Mouse (Mus musculus) CH12.LX (cell line): ENCODE measurements around the gene Cyp27a1. TPM values are rescaled to one million over a fixed set of nuclear protein-coding genes. Genes with fewer than 3 reads are reported as not detected.

ENCODE experiments used
- DNase-seq: peaks from one replicate; pipeline ENCODE4 v3.0.0-alpha.2; 2013; ENCODE audit errors: extremely low read depth
- H3K27ac ChIP-seq: 2 replicates; pipeline ENCODE4 v1.5.1; 2012; ENCODE audit warnings: low read depth, mild to moderate bottlenecking, control low read depth, moderate library complexity; ENCODE audit not compliant: insufficient read depth
- H3K27me3 ChIP-seq: replicated peaks from 2 replicates; pipeline ENCODE3; 2012; ENCODE audit warnings: inconsistent platforms
- H3K36me3 ChIP-seq, 2 experiments: replicated peaks in 1 of 2; 2 replicates each; pipeline versions ENCODE3 to v1.6.1; 2012; ENCODE audit warnings: inconsistent platforms in 1 of 2, low read length in 1 of 2, mild to moderate bottlenecking in 1 of 2, mixed read lengths in 1 of 2, moderate library complexity in 1 of 2; ENCODE audit not compliant: control insufficient read depth in 1 of 2, insufficient read depth in 1 of 2
- H3K4me1 ChIP-seq, 2 experiments: 2 replicates each; pipeline ENCODE4 v1.6.1; 2012; ENCODE audit warnings: inconsistent platforms in 1 of 2, moderate library complexity in 1 of 2; ENCODE audit not compliant: insufficient read depth in 2 of 2, control insufficient read depth in 1 of 2
- H3K4me2 ChIP-seq: 2 replicates; pipeline ENCODE4 v1.6.1; 2012; ENCODE audit warnings: low read depth, mild to moderate bottlenecking, control low read depth; ENCODE audit not compliant: poor library complexity, insufficient read depth, severe bottlenecking
- H3K4me3 ChIP-seq, 3 experiments: fragments of 150-350 bp in 1 of 3; sonication (generic) in 1 of 3; replicated peaks in 1 of 3; 2 replicates each; pipeline versions ENCODE3 to v1.5.1; 2011 to 2012; ENCODE audit warnings: low read depth in 2 of 3, low read length in 2 of 3, mild to moderate bottlenecking in 2 of 3, moderate library complexity in 2 of 3, control low read depth in 1 of 3, improper control_type of control experiment in 1 of 3, inconsistent platforms in 1 of 3, mixed read lengths in 1 of 3; ENCODE audit not compliant: poor library complexity in 1 of 3
- H3K79me2 ChIP-seq: replicated peaks from 2 replicates; pipeline ENCODE4 v1.6.1; 2012; ENCODE audit warnings: mild to moderate bottlenecking, moderate library complexity; ENCODE audit not compliant: control insufficient read depth, poor library complexity, insufficient read depth, severe bottlenecking; ENCODE audit errors: extremely low read depth
- H3K9ac ChIP-seq: 2 replicates; pipeline ENCODE4 v1.6.1; 2012; ENCODE audit warnings: low read depth, mild to moderate bottlenecking, control low read depth, moderate library complexity; ENCODE audit not compliant: insufficient read depth
- H3K9me3 ChIP-seq: replicated peaks from 2 replicates; pipeline ENCODE3; 2012; ENCODE audit warnings: low read length, inconsistent platforms, mixed read lengths
- CTCF ChIP-seq, 2 experiments: IDR thresholded peaks in 1 of 2; conservative IDR thresholded peaks in 1 of 2; 2 replicates each; pipeline ENCODE4 v1.5.1; 2011 to 2012; ENCODE audit warnings: low read depth in 2 of 2, low read length in 2 of 2, improper control_type of control experiment in 1 of 2, inconsistent platforms in 1 of 2, mild to moderate bottlenecking in 1 of 2, moderate library complexity in 1 of 2
- GABPA ChIP-seq: IDR thresholded peaks from 2 replicates; pipeline ENCODE4 v1.6.1; 2012; ENCODE audit warnings: low read depth, low read length, improper control_type of control experiment, inconsistent platforms; ENCODE audit not compliant: insufficient replicate concordance
- JUND ChIP-seq: conservative IDR thresholded peaks from 2 replicates; pipeline ENCODE4 v1.6.1; 2011; ENCODE audit warnings: low read depth, low read length, improper control_type of control experiment
- MAFK ChIP-seq: IDR thresholded peaks from 2 replicates; pipeline ENCODE4 v1.6.1; 2011; ENCODE audit warnings: low read length, improper control_type of control experiment; ENCODE audit not compliant: insufficient replicate concordance
- MEF2A ChIP-seq: IDR thresholded peaks from 2 replicates; pipeline ENCODE4 v1.6.1; 2014; ENCODE audit warnings: low read depth, mild to moderate bottlenecking, inconsistent platforms, low read length, improper control_type of control experiment, borderline replicate concordance
- MYC ChIP-seq: IDR thresholded peaks from 2 replicates; pipeline ENCODE4 v1.6.1; 2011; ENCODE audit warnings: low read depth, mild to moderate bottlenecking, improper control_type of control experiment, low read length
- NELFE ChIP-seq: IDR thresholded peaks from 2 replicates; pipeline ENCODE4 v1.6.1; 2011; ENCODE audit warnings: low read depth, low read length, improper control_type of control experiment
- POLR2AphosphoS2 ChIP-seq: IDR thresholded peaks from 2 replicates; pipeline ENCODE4 v1.6.1; 2011; ENCODE audit warnings: low read depth, low read length, improper control_type of control experiment
- RAD21 ChIP-seq: IDR thresholded peaks from 2 replicates; pipeline ENCODE4 v1.6.1; 2011; ENCODE audit warnings: low read depth, mild to moderate bottlenecking, low read length, improper control_type of control experiment, moderate library complexity
- RCOR1 ChIP-seq: conservative IDR thresholded peaks from 2 replicates; pipeline ENCODE4 v1.6.1; 2012; ENCODE audit warnings: low read depth, mild to moderate bottlenecking, inconsistent platforms, low read length, improper control_type of control experiment
- SIN3A ChIP-seq: IDR thresholded peaks from 2 replicates; pipeline ENCODE4 v1.6.1; 2012; ENCODE audit warnings: low read length, improper control_type of control experiment, inconsistent platforms
- SMC3 ChIP-seq: IDR thresholded peaks from 2 replicates; pipeline ENCODE4 v1.6.1; 2011; ENCODE audit warnings: low read depth, low read length, improper control_type of control experiment
- ZC3H11A ChIP-seq: IDR thresholded peaks from 2 replicates; pipeline ENCODE4 v1.6.1; 2012; ENCODE audit warnings: low read depth, mild to moderate bottlenecking, inconsistent platforms, low read length, improper control_type of control experiment
- ZKSCAN1 ChIP-seq: IDR thresholded peaks from 2 replicates; pipeline ENCODE4 v1.6.1; 2012; ENCODE audit warnings: low read depth, inconsistent platforms, low read length, improper control_type of control experiment, borderline replicate concordance
- dilution Hi-C: fragments of 300-500 bp; cut with MboI; formaldehyde crosslinking; loops from 2 replicates; pipeline ENCODE4 v1.14.3; 2020; ENCODE audit warnings: low sequenced_read_pairs; ENCODE audit not compliant: extremely low pct_unique_long_range_greater_than_20kb, extremely low pct_ligation_motif_present
- in situ Hi-C: fragments of 300-500 bp; cut with MboI; formaldehyde crosslinking; loops from 3 replicates; pipeline ENCODE4 v1.14.3; 2019; ENCODE audit warnings: low sequenced_read_pairs, low pct_ligation_motif_present, low pct_unique_long_range_greater_than_20kb, mixed read lengths
- polyA plus RNA-seq: library from polyadenylated mRNA; unstranded; fragments of >175 nt; gene quantifications from 2 replicates; pipeline ENCODE4 v1.2.1, GENCODE M21; 2012; ENCODE audit warnings: low read depth; ENCODE audit not compliant: insufficient read length
- total RNA-seq, 2 experiments: library from RNA; depleted of rRNA; stranded (reverse); fragments of 300-350 nt in 1 of 2; fragments of >200 nt in 1 of 2; gene quantifications; 2 replicates each; pipeline ENCODE4 v1.2.3; 2012 to 2014

The Cyp27a1 gene
- total and polyA plus RNA-seq, 3 experiments = not detected

GRCm38 (mm10) chr1:74783554-74783953, 70.2 kb downstream of the Cyp27a1 start:
- H3K9ac ChIP-seq = no peak overlapping the region
- H3K4me2 ChIP-seq = 0 out of 2 replicates have a peak overlapping the region, but pooled peaks have one; percentile 37
- TF ChIP-seq ZKSCAN1 (no peak), MEF2A (no peak), GABPA (no peak)
- no peak overlapping the region for H3K27ac ChIP-seq
- dilution Hi-C loops (no loop called here), in situ Hi-C loops (no loop called here)
- no peaks in the 10 kb centered on the region for H3K27me3 ChIP-seq
- H3K36me3 ChIP-seq = peaks cover 0 to 27% of the 10 kb centered on the region in 2 experiments
- H3K4me3 ChIP-seq = no peak overlapping the region
- H3K79me2 ChIP-seq = no peaks in the 10 kb centered on the region
- H3K9me3 ChIP-seq = peaks cover 12% of the 10 kb centered on the region
- DNase-seq = no peak
- peaks cover 5 to 32% of the 10 kb centered on the region in 2 experiments for H3K4me1 ChIP-seq

- in situ Hi-C loops (no loop called here), dilution Hi-C loops (no loop called here)
- peaks cover 12% of the 10 kb centered on the region for H3K9me3 ChIP-seq
- H3K9ac ChIP-seq = no peak overlapping the region
- H3K27me3 ChIP-seq = no peaks in the 10 kb centered on the region
- peak overlapping the region; percentile 37 for H3K4me2 ChIP-seq
- H3K79me2 ChIP-seq = no peaks in the 10 kb centered on the region
- H3K4me3 ChIP-seq = peak overlapping the region in 1 of 3 experiments; percentile 45
- TF ChIP-seq MYC (no peak), SMC3 (peak; percentile 21; the same call in 1 of the 2 replicates), GABPA (no peak), POLR2AphosphoS2 (no peak), MAFK (no peak), RCOR1 (no peak), ZC3H11A (no peak), CTCF (conservative IDR thresholded peaks at IDR 0.05 in 1 of 2, IDR thresholded peaks at IDR 0.05 in 1 of 2; ENCODE audit: low read depth in 2 of 2, low read length in 2 of 2) (peak in 1 of 2 experiments; percentile 54; a peak in 2 of 4 replicates), RAD21 (no peak), JUND (no peak), SIN3A (no peak), NELFE (no peak)
- DNase-seq = no peak
- H3K27ac ChIP-seq = no peak overlapping the region
- peaks cover 10 to 34% of the 10 kb centered on the region in 2 experiments for H3K4me1 ChIP-seq
- H3K36me3 ChIP-seq = peaks cover 0 to 27% of the 10 kb centered on the region in 2 experiments
Measured at GRCm38 (mm10) chr1:74784041-74784759, 70.8 kb downstream of the Cyp27a1 start.

Other genes with a start within 250 kb of the Cyp27a1 start
- gene Cnot9, start 207.5 kb upstream of the Cyp27a1 start, total RNA-seq (2012; rRNA removed) = 46.1 and 52.3 TPM in 2 replicates
- gene Cnot9, start 207.5 kb upstream of the Cyp27a1 start, total RNA-seq (2014; rRNA removed) = 80.8 and 84.5 TPM in 2 replicates
- gene Cnot9, start 207.5 kb upstream of the Cyp27a1 start, polyA plus RNA-seq = 58.5 and 70.5 TPM in 2 replicates
- gene Plcd4, start 170.7 kb upstream of the Cyp27a1 start, total RNA-seq (2012; rRNA removed) = 0.21 and 0.25 TPM in 2 replicates
- gene Plcd4, start 170.7 kb upstream of the Cyp27a1 start, total RNA-seq (2014; rRNA removed) = not detected in 2 replicates
- 0.97 and 1.1 TPM in 2 replicates for gene Plcd4, start 170.7 kb upstream of the Cyp27a1 start, polyA plus RNA-seq
- gene Usp37, start 169.3 kb upstream of the Cyp27a1 start, total RNA-seq (2012; rRNA removed) = 24.0 and 24.5 TPM in 2 replicates
- gene Usp37, start 169.3 kb upstream of the Cyp27a1 start, total RNA-seq (2014; rRNA removed) = 24.1 and 24.6 TPM in 2 replicates
- 12.9 and 13.8 TPM in 2 replicates for gene Usp37, start 169.3 kb upstream of the Cyp27a1 start, polyA plus RNA-seq
- gene Zfp142, start 125.3 kb upstream of the Cyp27a1 start, total RNA-seq (2012; rRNA removed) = 6.0 and 7.8 TPM in 2 replicates
- gene Zfp142, start 125.3 kb upstream of the Cyp27a1 start, total RNA-seq (2014; rRNA removed) = 2.5 and 2.8 TPM in 2 replicates
- gene Zfp142, start 125.3 kb upstream of the Cyp27a1 start, polyA plus RNA-seq = 14.1 and 15.1 TPM in 2 replicates
- 24.5 and 27.1 TPM in 2 replicates for gene Bcs1l, start 125.3 kb upstream of the Cyp27a1 start, total RNA-seq (2012; rRNA removed)
- gene Bcs1l, start 125.3 kb upstream of the Cyp27a1 start, total RNA-seq (2014; rRNA removed) = 16.7 and 18.6 TPM in 2 replicates
- gene Bcs1l, start 125.3 kb upstream of the Cyp27a1 start, polyA plus RNA-seq = 27.8 and 29.1 TPM in 2 replicates
- gene Rnf25, start 112.2 kb upstream of the Cyp27a1 start, total RNA-seq (2012; rRNA removed) = 32.1 and 32.9 TPM in 2 replicates
- gene Rnf25, start 112.2 kb upstream of the Cyp27a1 start, total RNA-seq (2014; rRNA removed) = 48.2 and 50.3 TPM in 2 replicates
- gene Rnf25, start 112.2 kb upstream of the Cyp27a1 start, polyA plus RNA-seq = 43.4 and 47.8 TPM in 2 replicates
- gene Stk36, start 112.1 kb upstream of the Cyp27a1 start, total RNA-seq (2012; rRNA removed) = 0.81 and 1.1 TPM in 2 replicates
- gene Stk36, start 112.1 kb upstream of the Cyp27a1 start, total RNA-seq (2014; rRNA removed) = 0.40 and 0.46 TPM in 2 replicates
- 1.8 and 2.4 TPM in 2 replicates for gene Stk36, start 112.1 kb upstream of the Cyp27a1 start, polyA plus RNA-seq
- gene Ttll4, start 51.8 kb upstream of the Cyp27a1 start, total RNA-seq (2012; rRNA removed) = 21.8 and 29.3 TPM in 2 replicates
- gene Ttll4, start 51.8 kb upstream of the Cyp27a1 start, total RNA-seq (2014; rRNA removed) = 23.6 and 24.9 TPM in 2 replicates
- gene Ttll4, start 51.8 kb upstream of the Cyp27a1 start, polyA plus RNA-seq = 72.0 and 85.8 TPM in 2 replicates
- 0.08 and 0.13 TPM in 2 replicates for gene Prkag3, start 35.6 kb downstream of the Cyp27a1 start, total RNA-seq (2012; rRNA removed)
- gene Prkag3, start 35.6 kb downstream of the Cyp27a1 start, total RNA-seq (2014; rRNA removed) = 0.09 TPM in 1 of 2 replicates, not detected in the other
- gene Prkag3, start 35.6 kb downstream of the Cyp27a1 start, polyA plus RNA-seq = 0.12 TPM in 1 of 2 replicates, not detected in the other
- 3.4 and 3.5 TPM in 2 replicates for gene Wnt6, start 58.3 kb downstream of the Cyp27a1 start, total RNA-seq (2012; rRNA removed)
- gene Wnt6, start 58.3 kb downstream of the Cyp27a1 start, total RNA-seq (2014; rRNA removed) = 0.67 and 0.89 TPM in 2 replicates
- gene Wnt6, start 58.3 kb downstream of the Cyp27a1 start, polyA plus RNA-seq = 1.6 and 1.7 TPM in 2 replicates
- 126 and 184 TPM in 2 replicates for gene Wnt10a, start 77.9 kb downstream of the Cyp27a1 start, total RNA-seq (2012; rRNA removed)
- gene Wnt10a, start 77.9 kb downstream of the Cyp27a1 start, total RNA-seq (2014; rRNA removed) = 142 and 155 TPM in 2 replicates
- 170 and 187 TPM in 2 replicates for gene Wnt10a, start 77.9 kb downstream of the Cyp27a1 start, polyA plus RNA-seq
- 0.04 TPM in 1 of 2 replicates, not detected in the other for gene Cdk5r2, start 141.4 kb downstream of the Cyp27a1 start, total RNA-seq (2012; rRNA removed)
- not detected in 2 replicates for gene Cdk5r2, start 141.4 kb downstream of the Cyp27a1 start, total RNA-seq (2014; rRNA removed)
- gene Cdk5r2, start 141.4 kb downstream of the Cyp27a1 start, polyA plus RNA-seq = 0.23 and 0.24 TPM in 2 replicates
- gene Fev, start 171.8 kb downstream of the Cyp27a1 start, total RNA-seq (2012; rRNA removed) = not detected in 2 replicates
- gene Fev, start 171.8 kb downstream of the Cyp27a1 start, total RNA-seq (2014; rRNA removed) = not detected in 2 replicates
- gene Fev, start 171.8 kb downstream of the Cyp27a1 start, polyA plus RNA-seq = not detected in 2 replicates
- gene Cryba2, start 179.6 kb downstream of the Cyp27a1 start, total RNA-seq (2012; rRNA removed) = 0.55 TPM in 1 of 2 replicates, not detected in the other
- gene Cryba2, start 179.6 kb downstream of the Cyp27a1 start, total RNA-seq (2014; rRNA removed) = not detected in 2 replicates
- gene Cryba2, start 179.6 kb downstream of the Cyp27a1 start, polyA plus RNA-seq = 0.30 and 0.78 TPM in 2 replicates
- gene Cfap65, start 222.0 kb downstream of the Cyp27a1 start, total RNA-seq (2012; rRNA removed) = not detected in 2 replicates
- gene Cfap65, start 222.0 kb downstream of the Cyp27a1 start, total RNA-seq (2014; rRNA removed) = 0.04 TPM in 1 of 2 replicates, not detected in the other
- not detected in 2 replicates for gene Cfap65, start 222.0 kb downstream of the Cyp27a1 start, polyA plus RNA-seq
- not detected in 2 replicates for gene Ihh, start 238.1 kb downstream of the Cyp27a1 start, total RNA-seq (2012; rRNA removed)
- not detected in 2 replicates for gene Ihh, start 238.1 kb downstream of the Cyp27a1 start, total RNA-seq (2014; rRNA removed)
- not detected in 2 replicates for gene Ihh, start 238.1 kb downstream of the Cyp27a1 start, polyA plus RNA-seq